Mouse (Mus musculus): ENCODE results near the gene Svop. TPM values are rescaled to one million over a fixed set of nuclear protein-coding genes. Genes with fewer than 3 reads are reported as not detected.

Svop gene
- polyA plus RNA-seq, 1 experiment = 122 TPM

- Histone ChIP-seq H3K4me1 (ENCODE audit: control insufficient read depth, insufficient read depth, low read length) (no peaks in the 10 kb centered on the region), H3K4me3 (ENCODE audit: insufficient read depth, low read length) (no peak overlapping the region), H3K27ac (ENCODE audit: insufficient read depth, low read length) (no peak overlapping the region)
- TF ChIP-seq POLR2A (IDR thresholded peaks at IDR 0.05; ENCODE audit: extremely low read depth, insufficient read depth, low read length) = no peak
- no peak for TF ChIP-seq CTCF (IDR thresholded peaks at IDR 0.05; ENCODE audit: extremely low read depth, insufficient read depth, low read length)
Observed at GRCm38 (mm10) chr5:114009049-114009448, 82.3 kb downstream of the Svop start.

GRCm38 (mm10) chr5:114007753-114008453 is 83.5 kb downstream of the Svop start:
- Histone ChIP-seq H3K27ac (ENCODE audit: insufficient read depth, low read length) (no peak overlapping the region), H3K4me1 (ENCODE audit: control insufficient read depth, insufficient read depth, low read length) (no peaks in the 10 kb centered on the region), H3K4me3 (ENCODE audit: insufficient read depth, low read length) (no peak overlapping the region)
- TF ChIP-seq POLR2A (IDR thresholded peaks at IDR 0.05; ENCODE audit: extremely low read depth, insufficient read depth, low read length) (no peak), CTCF (IDR thresholded peaks at IDR 0.05; ENCODE audit: extremely low read depth, insufficient read depth, low read length) (no peak)

GRCm38 (mm10) chr5:114006974-114007373 is 84.4 kb downstream of the Svop start:
- Histone ChIP-seq H3K4me3 (ENCODE audit: insufficient read depth, low read length) (no peak overlapping the region), H3K4me1 (ENCODE audit: control insufficient read depth, insufficient read depth, low read length) (no peaks in the 10 kb centered on the region), H3K27ac (ENCODE audit: insufficient read depth, low read length) (no peak overlapping the region)
- TF ChIP-seq CTCF (IDR thresholded peaks at IDR 0.05; ENCODE audit: extremely low read depth, insufficient read depth, low read length) (no peak), POLR2A (IDR thresholded peaks at IDR 0.05; ENCODE audit: extremely low read depth, insufficient read depth, low read length) (no peak)

- Histone ChIP-seq H3K4me1 (ENCODE audit: control insufficient read depth, insufficient read depth, low read length) (no peaks in the 10 kb centered on the region), H3K4me3 (ENCODE audit: insufficient read depth, low read length) (no peak overlapping the region)
- TF ChIP-seq CTCF (IDR thresholded peaks at IDR 0.05; ENCODE audit: extremely low read depth, insufficient read depth, low read length) = no peak
- TF ChIP-seq POLR2A (IDR thresholded peaks at IDR 0.05; ENCODE audit: extremely low read depth, insufficient read depth, low read length) = no peak
Observed at GRCm38 (mm10) chr5:114005100-114005499, 86.3 kb downstream of the Svop start.

GRCm38 (mm10) chr5:114004573-114004972 is 86.8 kb downstream of the Svop start:
- Histone ChIP-seq H3K4me3 (ENCODE audit: insufficient read depth, low read length) (no peak overlapping the region), H3K27ac (ENCODE audit: insufficient read depth, low read length) (no peak overlapping the region), H3K4me1 (ENCODE audit: control insufficient read depth, insufficient read depth, low read length) (no peaks in the 10 kb centered on the region)
- TF ChIP-seq CTCF (IDR thresholded peaks at IDR 0.05; ENCODE audit: extremely low read depth, insufficient read depth, low read length) (no peak), POLR2A (IDR thresholded peaks at IDR 0.05; ENCODE audit: extremely low read depth, insufficient read depth, low read length) (no peak)

More at GRCm38 (mm10) chr5:114005100-114005499, 86.3 kb downstream of the Svop start:
- H3K27ac ChIP-seq (ENCODE audit: insufficient read depth, low read length) = no peak overlapping the region

GRCm38 (mm10) chr5:114003542-114003941 is 87.8 kb downstream of the Svop start, which contains the start of gene Dao:
Dao (plus strand) TSS chr5:114003703.
- H3K4me1 ChIP-seq (ENCODE audit: control insufficient read depth, insufficient read depth, low read length) = no peaks in the 10 kb centered on the region
- no peak within 1 kb of the TSS for H3K4me3 ChIP-seq (ENCODE audit: insufficient read depth, low read length)
- no peak within 1 kb of the TSS for H3K27ac ChIP-seq (ENCODE audit: insufficient read depth, low read length)
- TF ChIP-seq CTCF (IDR thresholded peaks at IDR 0.05; ENCODE audit: extremely low read depth, insufficient read depth, low read length) = no peak
- no peak for TF ChIP-seq POLR2A (IDR thresholded peaks at IDR 0.05; ENCODE audit: extremely low read depth, insufficient read depth, low read length)

GRCm38 (mm10) chr5:113999382-113999781 is 92.0 kb downstream of the Svop start:
- Histone ChIP-seq H3K27ac (ENCODE audit: insufficient read depth, low read length) (no peak overlapping the region), H3K4me3 (ENCODE audit: insufficient read depth, low read length) (no peak overlapping the region), H3K4me1 (ENCODE audit: control insufficient read depth, insufficient read depth, low read length) (no peaks in the 10 kb centered on the region)
- no peak for TF ChIP-seq CTCF (IDR thresholded peaks at IDR 0.05; ENCODE audit: extremely low read depth, insufficient read depth, low read length)
- TF ChIP-seq POLR2A (IDR thresholded peaks at IDR 0.05; ENCODE audit: extremely low read depth, insufficient read depth, low read length) = no peak

GRCm38 (mm10) chr5:113996458-113996857 is 94.9 kb downstream of the Svop start:
- H3K27ac ChIP-seq (ENCODE audit: insufficient read depth, low read length) = no peak overlapping the region
- peaks cover 3% of the 10 kb centered on the region; the same call in 1 of the 2 replicates for H3K4me1 ChIP-seq (ENCODE audit: control insufficient read depth, insufficient read depth, low read length)
- H3K4me3 ChIP-seq (ENCODE audit: insufficient read depth, low read length) = no peak overlapping the region
- TF ChIP-seq CTCF (IDR thresholded peaks at IDR 0.05; ENCODE audit: extremely low read depth, insufficient read depth, low read length) (no peak), POLR2A (IDR thresholded peaks at IDR 0.05; ENCODE audit: extremely low read depth, insufficient read depth, low read length) (no peak)

- peak within 1 kb of the TSS; percentile 95 for H3K4me3 ChIP-seq (ENCODE audit: insufficient read depth, low read length)
- TF ChIP-seq CTCF (IDR thresholded peaks at IDR 0.05; ENCODE audit: extremely low read depth, insufficient read depth, low read length) = no peak
- 0 out of 2 replicates have a peak, but pooled peaks have one; percentile 7 for TF ChIP-seq POLR2A (IDR thresholded peaks at IDR 0.05; ENCODE audit: extremely low read depth, insufficient read depth, low read length)
- peak within 1 kb of the TSS; percentile 89; the same call in 1 of the 2 replicates for H3K27ac ChIP-seq (ENCODE audit: insufficient read depth, low read length)
- H3K4me1 ChIP-seq (ENCODE audit: control insufficient read depth, insufficient read depth, low read length) = peaks cover 6% of the 10 kb centered on the region; the same call in 1 of the 2 replicates
Observed at GRCm38 (mm10) chr5:113993487-113994465, 97.6 kb downstream of the Svop start, which contains the start of gene Ssh1. Ssh1 (minus strand) TSS chr5:113993894.

Measured in cortical plate, adult 2 months (tissue).